Mouse (Mus musculus): ENCODE measurements at regions not wholly inside any gene's neighbourhood (a gene's known extent, or its start where the extent isn't known, plus 50 kb on each side); places are given as distances from the start of the nearest gene placed in this dataset.

DNA sequence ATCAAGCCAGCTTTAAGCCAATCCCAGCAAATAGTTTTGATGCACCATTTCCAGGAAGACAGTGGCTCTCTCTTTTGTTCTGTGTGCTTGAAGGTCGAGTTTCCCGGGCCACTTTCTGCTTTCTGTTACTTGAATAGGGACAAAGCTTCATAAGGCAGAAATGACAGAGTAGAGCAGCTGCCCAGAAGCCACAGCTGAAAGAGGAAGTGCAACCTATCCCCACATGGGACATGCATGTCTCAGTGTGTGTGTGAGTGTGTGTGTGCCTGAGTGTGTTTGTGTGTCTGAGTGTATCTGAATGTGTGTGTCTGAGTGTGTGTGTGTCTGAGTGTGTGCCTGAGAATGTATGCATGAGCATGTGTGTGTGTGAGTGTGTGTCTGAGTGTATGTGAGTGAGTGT is 120.2 kb upstream of the Rreb1 start:
- TF ChIP-seq CTCF (IDR thresholded peaks at IDR 0.05; ENCODE audit: low read depth) (no peak), EP300 (optimal IDR thresholded peaks at IDR 0.05) (no peak)

All from stomach, postnatal 0 days (tissue).